Mouse (Mus musculus): ENCODE measurements around the gene Fanca. TPM values are rescaled to one million over a fixed set of nuclear protein-coding genes. Genes with fewer than 3 reads are reported as not detected.
A peak's percentile ranks its signal among the peaks of the same experiment; 100 is the strongest.

Fanca gene
- total and polyA plus RNA-seq, 3 experiments: 21.9 to 57.8 (median 39.2) TPM

- H3K4me1 ChIP-seq (ENCODE audit: control insufficient read depth in 1 of 2, insufficient read depth in 2 of 2): peaks cover 13 to 17% of the 10 kb centered on the region in 2 experiments
- H3K4me3 ChIP-seq (replicated peaks in 1 of 3; ENCODE audit: low read depth in 2 of 3, low read length in 2 of 3, poor library complexity in 1 of 3): peak within 1 kb of the TSS; percentile 72 to 95 (median 77)
- H3K36me3 ChIP-seq (replicated peaks in 1 of 2; ENCODE audit: control insufficient read depth in 1 of 2, insufficient read depth in 1 of 2, low read length in 1 of 2): peaks cover 3 to 27% of the 10 kb centered on the region in 2 experiments
- peak; percentile 83 for DNase-seq (ENCODE audit: extremely low read depth)
- peak within 1 kb of the TSS; percentile 61 for H3K4me2 ChIP-seq (ENCODE audit: insufficient read depth, low read depth, poor library complexity, severe bottlenecking)
- in situ Hi-C loops (cut with MboI; ENCODE audit: low pct_ligation_motif_present, low pct_unique_long_range_greater_than_20kb, low sequenced_read_pairs) (no loop called here), dilution Hi-C loops (cut with MboI; ENCODE audit: extremely low pct_ligation_motif_present, extremely low pct_unique_long_range_greater_than_20kb, low sequenced_read_pairs) (no loop called here)
- TF ChIP-seq SIN3A (IDR thresholded peaks at IDR 0.05; ENCODE audit: low read length) (no peak), POLR2A (IDR thresholded peaks at IDR 0.05; ENCODE audit: low read depth, low read length) (peak; percentile 49; the same call in 1 of the 2 replicates), KAT2A (IDR thresholded peaks at IDR 0.05; ENCODE audit: insufficient replicate concordance, low read length) (no peak), CTCF (conservative IDR thresholded peaks at IDR 0.05 in 1 of 2, IDR thresholded peaks at IDR 0.05 in 1 of 2; ENCODE audit: low read depth in 2 of 2, low read length in 2 of 2) (peak in 1 of 2 experiments; percentile 31; a peak in 2 of 4 replicates), ELF1 (IDR thresholded peaks at IDR 0.05; ENCODE audit: low read depth, low read length) (peak; percentile 63)
- H3K27ac ChIP-seq (ENCODE audit: insufficient read depth, low read depth): no peak within 1 kb of the TSS
- H3K27me3 ChIP-seq (replicated peaks): no peaks in the 10 kb centered on the region
- no peaks in the 10 kb centered on the region for H3K79me2 ChIP-seq (replicated peaks; ENCODE audit: control insufficient read depth, extremely low read depth, insufficient read depth, poor library complexity, severe bottlenecking)
- H3K9me3 ChIP-seq (replicated peaks; ENCODE audit: low read length): no peaks in the 10 kb centered on the region
- peak within 1 kb of the TSS; percentile 35; the same call in 1 of the 2 replicates for H3K9ac ChIP-seq (ENCODE audit: insufficient read depth, low read depth)
Observed at GRCm38 (mm10) chr8:123235520-123236497, 82.6 kb downstream of the Fanca start, which contains the start of gene Spata2l. Gene Spata2l, minus strand, starts transcription at chr8:123236233.

DNA sequence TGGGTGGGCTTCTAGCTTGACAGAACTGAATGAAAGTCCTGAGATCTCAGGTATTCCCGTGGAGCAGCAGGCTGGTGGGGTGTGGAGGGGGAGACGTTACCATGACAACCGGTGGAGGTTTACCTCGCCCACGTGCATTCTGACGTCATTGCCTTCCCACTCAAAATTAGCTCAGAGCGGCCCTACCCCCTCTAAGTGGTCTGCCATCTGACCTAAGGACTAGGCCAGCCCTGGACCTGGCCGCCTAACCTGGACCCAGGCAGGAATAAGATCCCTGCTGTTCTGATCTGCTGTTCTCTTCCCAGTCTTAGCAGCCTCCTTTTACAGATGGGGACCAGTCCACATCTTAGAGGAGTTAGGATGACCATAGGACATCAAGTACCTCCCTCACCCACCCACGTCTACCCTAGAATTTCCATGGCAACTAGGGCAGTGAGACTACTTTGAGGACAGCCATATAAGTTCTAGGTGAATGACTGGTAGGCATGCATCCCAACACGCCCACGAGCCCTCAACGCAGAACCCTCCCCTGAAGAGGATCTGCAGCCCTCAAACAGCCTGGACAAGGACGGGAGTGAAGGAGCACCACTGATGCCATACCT is 83.4 kb downstream of the Fanca start:
- Histone ChIP-seq H3K9ac (ENCODE audit: insufficient read depth, low read depth) (no peak overlapping the region; the same call in 1 of the 2 replicates), H3K27ac (ENCODE audit: insufficient read depth, low read depth) (no peak overlapping the region), H3K27me3 (replicated peaks) (no peaks in the 10 kb centered on the region), H3K4me1 (ENCODE audit: control insufficient read depth in 1 of 2, insufficient read depth in 2 of 2) (peaks cover 13 to 17% of the 10 kb centered on the region in 2 experiments), H3K4me3 (replicated peaks in 1 of 3; ENCODE audit: low read depth in 2 of 3, low read length in 2 of 3, poor library complexity in 1 of 3) (peak overlapping the region in 2 of 3 experiments; percentile 72 to 77), H3K4me2 (ENCODE audit: insufficient read depth, low read depth, poor library complexity, severe bottlenecking) (peak overlapping the region; percentile 61), H3K9me3 (replicated peaks; ENCODE audit: low read length) (no peaks in the 10 kb centered on the region), H3K79me2 (replicated peaks; ENCODE audit: control insufficient read depth, extremely low read depth, insufficient read depth, poor library complexity, severe bottlenecking) (no peaks in the 10 kb centered on the region), H3K36me3 (replicated peaks in 1 of 2; ENCODE audit: control insufficient read depth in 1 of 2, insufficient read depth in 1 of 2, low read length in 1 of 2) (peaks cover 8 to 31% of the 10 kb centered on the region in 2 experiments)
- DNase-seq (ENCODE audit: extremely low read depth): no peak
- in situ Hi-C loops (cut with MboI; ENCODE audit: low pct_ligation_motif_present, low pct_unique_long_range_greater_than_20kb, low sequenced_read_pairs): no loop called here
- TF ChIP-seq E2F4 (IDR thresholded peaks at IDR 0.05; ENCODE audit: insufficient replicate concordance, low read depth, low read length) (no peak), UBTF (IDR thresholded peaks at IDR 0.05; ENCODE audit: low read depth, low read length) (no peak), CHD2 (IDR thresholded peaks at IDR 0.05; ENCODE audit: low read length) (no peak)
- dilution Hi-C loops (cut with MboI; ENCODE audit: extremely low pct_ligation_motif_present, extremely low pct_unique_long_range_greater_than_20kb, low sequenced_read_pairs): no loop called here

GRCm38 (mm10) chr8:123233760-123234159 is 84.6 kb downstream of the Fanca start:
- dilution Hi-C loops (cut with MboI; ENCODE audit: extremely low pct_ligation_motif_present, extremely low pct_unique_long_range_greater_than_20kb, low sequenced_read_pairs): no loop called here
- Histone ChIP-seq H3K27me3 (replicated peaks) (no peaks in the 10 kb centered on the region), H3K27ac (ENCODE audit: insufficient read depth, low read depth) (no peak overlapping the region), H3K4me3 (replicated peaks in 1 of 3; ENCODE audit: low read depth in 2 of 3, low read length in 2 of 3, poor library complexity in 1 of 3) (no peak overlapping the region), H3K79me2 (replicated peaks; ENCODE audit: control insufficient read depth, extremely low read depth, insufficient read depth, poor library complexity, severe bottlenecking) (no peaks in the 10 kb centered on the region), H3K9me3 (replicated peaks; ENCODE audit: low read length) (no peaks in the 10 kb centered on the region), H3K4me1 (ENCODE audit: control insufficient read depth in 1 of 2, insufficient read depth in 2 of 2) (peaks cover 13 to 17% of the 10 kb centered on the region in 2 experiments), H3K4me2 (ENCODE audit: insufficient read depth, low read depth, poor library complexity, severe bottlenecking) (no peak overlapping the region), H3K9ac (ENCODE audit: insufficient read depth, low read depth) (no peak overlapping the region), H3K36me3 (replicated peaks in 1 of 2; ENCODE audit: control insufficient read depth in 1 of 2, insufficient read depth in 1 of 2, low read length in 1 of 2) (peaks cover 17 to 40% of the 10 kb centered on the region in 2 experiments)
- in situ Hi-C loops (cut with MboI; ENCODE audit: low pct_ligation_motif_present, low pct_unique_long_range_greater_than_20kb, low sequenced_read_pairs): no loop called here
- no peak for DNase-seq (ENCODE audit: extremely low read depth)
- TF ChIP-seq IRF4 (IDR thresholded peaks at IDR 0.05; ENCODE audit: low read depth, low read length) (no peak), JUND (conservative IDR thresholded peaks at IDR 0.05; ENCODE audit: low read depth, low read length) (no peak), MXI1 (IDR thresholded peaks at IDR 0.05; ENCODE audit: low read depth, low read length) (no peak), NRF1 (IDR thresholded peaks at IDR 0.05; ENCODE audit: low read depth, low read length) (no peak), ZMIZ1 (IDR thresholded peaks at IDR 0.05; ENCODE audit: low read depth, low read length) (no peak), KAT2A (IDR thresholded peaks at IDR 0.05; ENCODE audit: insufficient replicate concordance, low read length) (no peak), E2F4 (IDR thresholded peaks at IDR 0.05; ENCODE audit: insufficient replicate concordance, low read depth, low read length) (no peak), EP300 (IDR thresholded peaks at IDR 0.05; ENCODE audit: low read length) (no peak), TCF12 (IDR thresholded peaks at IDR 0.05; ENCODE audit: low read depth, low read length) (no peak), ZKSCAN1 (IDR thresholded peaks at IDR 0.05; ENCODE audit: borderline replicate concordance, low read depth, low read length) (no peak), ZNF384 (IDR thresholded peaks at IDR 0.05; ENCODE audit: low read depth, low read length) (no peak), MYC (IDR thresholded peaks at IDR 0.05; ENCODE audit: low read depth, low read length) (no peak)
